Mouse (Mus musculus): ENCODE data around the gene Mtfr1l. TPM values are rescaled to one million over a fixed set of nuclear protein-coding genes. Genes with fewer than 3 reads are reported as not detected.
"Not testable (repeated sequence)": the region's sequence is repeated elsewhere in the genome, so short reads cannot be mapped to it uniquely, and the experiment has no call there.

Gene Mtfr1l
- polyA plus RNA-seq, 1 experiment, result 37.4 TPM

DNA sequence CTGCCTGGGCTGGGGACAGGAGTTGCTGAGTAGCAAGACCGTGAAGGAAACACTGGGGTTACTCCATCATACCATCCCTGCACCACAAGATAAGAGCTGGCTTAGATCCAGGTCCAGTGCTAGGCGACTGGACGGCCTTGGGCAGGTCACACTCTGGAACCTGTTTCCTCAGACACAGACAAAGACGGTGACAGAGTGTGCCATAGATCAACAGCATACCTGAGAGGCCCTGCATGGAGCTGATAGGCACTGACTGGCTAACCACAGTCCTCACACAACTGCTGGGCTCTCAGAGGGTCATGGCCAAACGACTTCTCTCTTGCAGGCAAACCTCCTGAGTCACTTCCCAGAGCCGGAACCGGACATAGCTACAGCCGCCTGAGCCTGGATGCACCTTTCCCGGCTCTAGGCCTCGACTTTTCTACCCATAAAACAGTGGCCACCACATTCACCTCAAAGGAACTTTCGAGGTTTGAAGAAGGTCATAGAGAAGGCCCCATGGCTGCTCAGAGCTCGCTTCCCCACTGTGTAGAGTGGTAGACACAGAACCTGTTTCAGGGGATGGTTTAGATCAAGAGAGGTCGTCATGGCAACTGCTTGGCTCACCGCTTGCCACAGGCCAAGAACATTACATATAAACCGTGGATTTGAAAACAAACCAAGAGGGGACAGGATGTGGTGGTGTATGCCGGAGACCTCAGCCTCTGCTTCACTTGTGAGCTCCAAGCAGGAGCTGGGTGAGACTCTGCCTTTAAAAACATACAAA, 40.2 kb downstream of the Mtfr1l start:
- Histone ChIP-seq H3K4me1 (ENCODE audit: control insufficient read depth, insufficient read depth, insufficient read length) (peaks cover 17% of the 10 kb centered on the region; the same call in 1 of the 2 replicates), H3K36me3 (ENCODE audit: control insufficient read depth, insufficient read depth, low read length) (no peaks in the 10 kb centered on the region), H3K27ac (ENCODE audit: insufficient read depth, low read length) (peak overlapping the region; percentile 84), H3K27me3 (ENCODE audit: control insufficient read depth, insufficient read depth, low read length) (no peaks in the 10 kb centered on the region), H3K4me3 (ENCODE audit: extremely low read depth, insufficient read depth, insufficient read length) (no peak overlapping the region)
- 16% methylated on average over 16 of the region's 16 CpGs for WGBS
- no peak for TF ChIP-seq POLR2A (IDR thresholded peaks at IDR 0.05; ENCODE audit: low read depth, low read length)
- TF ChIP-seq CTCF (IDR thresholded peaks at IDR 0.05; ENCODE audit: extremely low read depth, insufficient read depth, insufficient read length, insufficient replicate concordance), result no peak
- peak; percentile 60 to 80 for DNase-seq (ENCODE audit: low read depth in 1 of 2, low spot score in 2 of 2)

DNA sequence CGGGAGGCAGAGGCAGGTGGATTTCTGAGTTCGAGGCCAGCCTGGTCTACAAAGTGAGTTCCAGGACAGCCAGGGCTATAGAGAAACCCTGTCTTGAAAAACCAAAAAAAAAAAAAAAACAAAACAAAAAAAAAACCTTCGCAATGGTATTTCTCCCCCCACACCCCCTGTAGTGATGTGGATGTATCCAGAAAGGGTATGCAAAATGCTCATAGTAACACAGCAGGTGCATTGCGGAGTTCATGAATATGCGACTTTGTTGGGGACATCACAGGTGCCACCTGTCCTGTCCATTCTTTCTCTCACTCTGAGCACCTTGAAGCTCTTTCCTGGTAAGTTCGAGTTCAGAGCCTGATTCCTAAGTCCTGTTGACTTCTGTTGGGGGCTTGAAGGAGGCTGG, 41.0 kb downstream of the Mtfr1l start:
- H3K4me3 ChIP-seq (ENCODE audit: extremely low read depth, insufficient read depth, insufficient read length), result not testable (repeated sequence)
- peak overlapping the region; percentile 84 for H3K27ac ChIP-seq (ENCODE audit: insufficient read depth, low read length)
- peaks cover 17% of the 10 kb centered on the region; the same call in 1 of the 2 replicates for H3K4me1 ChIP-seq (ENCODE audit: control insufficient read depth, insufficient read depth, insufficient read length)

GRCm38 (mm10) chr4:134491716-134492115, 43.5 kb downstream of the Mtfr1l start:
- 26% methylated on average over 6 of the region's 6 CpGs for WGBS
- Histone ChIP-seq H3K36me3 (ENCODE audit: control insufficient read depth, insufficient read depth, low read length) (no peaks in the 10 kb centered on the region), H3K4me1 (ENCODE audit: control insufficient read depth, insufficient read depth, insufficient read length) (peaks cover 17% of the 10 kb centered on the region; the same call in 1 of the 2 replicates), H3K27me3 (ENCODE audit: control insufficient read depth, insufficient read depth, low read length) (no peaks in the 10 kb centered on the region), H3K4me3 (ENCODE audit: extremely low read depth, insufficient read depth, insufficient read length) (no peak overlapping the region), H3K27ac (ENCODE audit: insufficient read depth, low read length) (no peak overlapping the region)
- DNase-seq (ENCODE audit: low read depth in 1 of 2, low spot score in 2 of 2), result no peak
- TF ChIP-seq POLR2A (IDR thresholded peaks at IDR 0.05; ENCODE audit: low read depth, low read length), result no peak
- TF ChIP-seq CTCF (IDR thresholded peaks at IDR 0.05; ENCODE audit: extremely low read depth, insufficient read depth, insufficient read length, insufficient replicate concordance), result no peak

More for the DNA sequence above, 41.0 kb downstream of the Mtfr1l start:
- not testable (repeated sequence) for H3K36me3 ChIP-seq (ENCODE audit: control insufficient read depth, insufficient read depth, low read length); H3K27me3 ChIP-seq (ENCODE audit: control insufficient read depth, insufficient read depth, low read length); DNase-seq (ENCODE audit: low read depth in 1 of 2, low spot score in 2 of 2)
- WGBS, result 88% methylated on average over 6 of the region's 6 CpGs

- TF ChIP-seq POLR2A (IDR thresholded peaks at IDR 0.05; ENCODE audit: low read depth, low read length), result no peak
- no peak for TF ChIP-seq CTCF (IDR thresholded peaks at IDR 0.05; ENCODE audit: extremely low read depth, insufficient read depth, insufficient read length, insufficient replicate concordance)
- Histone ChIP-seq H3K4me1 (ENCODE audit: control insufficient read depth, insufficient read depth, insufficient read length) (peaks cover 8% of the 10 kb centered on the region; the same call in 1 of the 2 replicates), H3K27me3 (ENCODE audit: control insufficient read depth, insufficient read depth, low read length) (no peaks in the 10 kb centered on the region), H3K36me3 (ENCODE audit: control insufficient read depth, insufficient read depth, low read length) (no peaks in the 10 kb centered on the region), H3K27ac (ENCODE audit: insufficient read depth, low read length) (no peak overlapping the region), H3K4me3 (ENCODE audit: extremely low read depth, insufficient read depth, insufficient read length) (no peak overlapping the region)
- no peak for DNase-seq (ENCODE audit: low read depth in 1 of 2, low spot score in 2 of 2)
- 78% methylated on average over 11 of the region's 11 CpGs for WGBS
Measured at GRCm38 (mm10) chr4:134489986-134490665, 45.1 kb downstream of the Mtfr1l start.

- Histone ChIP-seq H3K4me1 (ENCODE audit: control insufficient read depth, insufficient read depth, insufficient read length) (no peaks in the 10 kb centered on the region; the same call in 1 of the 2 replicates), H3K27ac (ENCODE audit: insufficient read depth, low read length) (no peak overlapping the region), H3K27me3 (ENCODE audit: control insufficient read depth, insufficient read depth, low read length) (no peaks in the 10 kb centered on the region), H3K4me3 (ENCODE audit: extremely low read depth, insufficient read depth, insufficient read length) (no peak overlapping the region), H3K36me3 (ENCODE audit: control insufficient read depth, insufficient read depth, low read length) (no peaks in the 10 kb centered on the region)
- DNase-seq (ENCODE audit: low read depth in 1 of 2, low spot score in 2 of 2), result no peak
- no peak for TF ChIP-seq CTCF (IDR thresholded peaks at IDR 0.05; ENCODE audit: extremely low read depth, insufficient read depth, insufficient read length, insufficient replicate concordance)
- 95% methylated on average over 5 of the region's 5 CpGs for WGBS
Measured at GRCm38 (mm10) chr4:134488211-134488610, 47.0 kb downstream of the Mtfr1l start.

DNA sequence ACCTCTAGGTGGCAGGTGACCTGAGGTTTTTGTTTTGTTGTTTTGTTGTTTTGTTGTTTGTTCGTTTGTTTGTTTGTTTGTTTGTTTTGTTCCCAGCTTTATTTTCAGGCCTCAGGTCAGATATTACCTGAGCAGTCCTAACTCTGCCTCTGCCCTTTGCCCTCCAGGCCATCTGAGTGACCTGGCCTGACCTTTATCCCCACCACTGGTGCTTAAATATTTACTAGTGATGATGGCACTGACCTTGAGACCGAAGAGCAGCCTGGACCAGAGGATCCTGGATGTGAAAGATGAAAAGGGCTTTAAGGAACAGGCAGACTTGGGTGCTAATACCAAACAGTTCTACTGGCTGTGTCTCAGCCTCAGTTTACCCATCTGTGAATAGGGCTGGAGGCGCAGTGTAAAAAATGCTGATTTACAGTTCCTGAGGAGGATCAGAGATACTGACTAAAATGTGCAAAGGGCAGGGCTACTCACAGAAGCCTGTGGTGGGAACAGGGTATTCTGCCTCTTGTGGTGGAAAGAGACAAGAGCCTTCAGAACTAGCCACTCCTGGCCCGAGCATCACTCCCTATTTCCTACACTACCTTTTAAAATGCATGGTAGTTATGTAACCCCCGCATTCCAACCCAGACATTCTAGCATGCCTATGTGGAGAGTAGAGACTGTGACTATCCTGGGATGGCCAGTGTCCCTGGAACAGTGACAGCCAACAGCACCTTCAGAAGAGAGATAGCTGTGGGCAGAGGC, 49.9 kb downstream of the Mtfr1l start:
- Histone ChIP-seq H3K27me3 (ENCODE audit: control insufficient read depth, insufficient read depth, low read length) (no peaks in the 10 kb centered on the region), H3K4me3 (ENCODE audit: extremely low read depth, insufficient read depth, insufficient read length) (no peak overlapping the region), H3K4me1 (ENCODE audit: control insufficient read depth, insufficient read depth, insufficient read length) (no peaks in the 10 kb centered on the region), H3K27ac (ENCODE audit: insufficient read depth, low read length) (no peak overlapping the region), H3K36me3 (ENCODE audit: control insufficient read depth, insufficient read depth, low read length) (no peaks in the 10 kb centered on the region)
- 90% methylated on average over 5 of the region's 5 CpGs for WGBS
- no peak for DNase-seq (ENCODE audit: low read depth in 1 of 2, low spot score in 2 of 2)
- TF ChIP-seq CTCF (IDR thresholded peaks at IDR 0.05; ENCODE audit: extremely low read depth, insufficient read depth, insufficient read length, insufficient replicate concordance), result no peak
- no peak for TF ChIP-seq POLR2A (IDR thresholded peaks at IDR 0.05; ENCODE audit: low read depth, low read length)
